Mouse (Mus musculus) bone marrow macrophage, adult 2 months (primary cell): ENCODE results near the gene Lix1l.

Source experiments
- CTCF ChIP-seq: IDR thresholded peaks from 2 replicates; pipeline ENCODE4 v1.5.1; 2012; ENCODE audit warnings: low read depth, mild to moderate bottlenecking, low read length, moderate library complexity
- POLR2A ChIP-seq: IDR thresholded peaks from 2 replicates; pipeline ENCODE4 v1.6.1; 2012; ENCODE audit warnings: mild to moderate bottlenecking, low read depth, low read length, borderline replicate concordance

GRCm38 (mm10) chr3:96569506-96569905, 31.4 kb upstream of the Lix1l start:
- no peak for TF ChIP-seq CTCF
- TF ChIP-seq POLR2A, result no peak
